Mouse (Mus musculus) testis, postnatal 14 days (tissue): Measurements from ENCODE around the gene Nepro.

Experiments
- DNase-seq: peaks from one replicate; pipeline ENCODE4 v3.0.0; 2021; ENCODE audit warnings: low spot score

The Nepro gene

DNA sequence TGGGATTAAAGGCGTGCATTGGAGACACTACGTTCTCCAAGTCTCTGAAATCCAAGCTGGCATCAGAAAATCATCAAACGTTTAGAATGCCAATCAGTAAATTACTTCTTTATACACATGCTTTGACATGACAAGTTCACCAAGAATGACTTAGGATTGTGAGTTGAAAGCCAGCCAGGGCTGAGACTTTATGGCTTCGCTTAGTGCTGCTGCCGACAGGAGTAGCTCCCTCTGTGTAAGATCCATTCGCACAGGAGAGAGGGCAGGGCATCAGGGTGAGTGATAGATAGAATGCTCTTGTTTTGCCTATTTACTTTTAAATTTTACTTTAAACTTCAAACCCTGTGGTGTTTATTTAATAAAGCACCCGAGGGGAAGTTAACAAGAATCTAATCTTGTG, 43.4 kb downstream of the Nepro start:
- DNase-seq, result no peak

DNA sequence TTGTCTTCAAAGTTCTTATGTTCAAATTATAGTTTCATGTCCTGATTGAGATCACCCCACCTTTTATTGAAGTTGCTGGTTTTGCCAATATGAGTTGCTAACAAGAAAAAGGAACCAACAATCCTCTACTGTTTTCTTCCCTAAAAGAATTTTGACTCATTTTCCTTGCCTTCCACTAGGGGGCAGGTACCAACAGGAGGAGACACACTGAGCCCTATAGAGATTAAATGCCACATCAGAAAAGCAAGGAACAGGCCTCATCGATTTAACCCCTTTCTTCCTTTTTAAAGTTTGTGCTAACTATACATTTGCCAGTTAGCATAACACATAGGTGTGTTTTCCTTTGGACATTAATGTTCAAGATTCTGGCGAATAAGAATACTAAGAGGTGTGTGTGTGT, 43.9 kb downstream of the Nepro start:
- no peak for DNase-seq

DNA sequence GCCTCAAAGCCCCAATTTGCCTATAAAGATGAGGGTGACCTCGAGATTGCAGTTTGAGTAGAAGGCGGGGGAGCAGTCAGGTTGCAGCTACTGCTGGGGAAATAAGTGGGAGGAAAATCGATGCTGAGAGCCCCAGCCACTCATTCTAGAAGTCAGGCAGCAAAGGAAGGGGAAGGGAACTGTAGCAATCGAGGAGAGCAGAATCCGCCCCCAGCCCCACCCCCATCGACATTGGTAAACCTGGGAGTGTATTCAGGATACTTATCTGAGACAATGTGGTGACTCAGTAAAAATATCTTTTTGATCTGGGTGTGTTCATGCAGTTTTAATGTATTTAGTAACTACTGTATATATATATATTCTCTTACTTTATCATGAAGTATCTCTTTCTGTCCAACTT, 48.5 kb downstream of the Nepro start:
- DNase-seq, result no peak

DNA sequence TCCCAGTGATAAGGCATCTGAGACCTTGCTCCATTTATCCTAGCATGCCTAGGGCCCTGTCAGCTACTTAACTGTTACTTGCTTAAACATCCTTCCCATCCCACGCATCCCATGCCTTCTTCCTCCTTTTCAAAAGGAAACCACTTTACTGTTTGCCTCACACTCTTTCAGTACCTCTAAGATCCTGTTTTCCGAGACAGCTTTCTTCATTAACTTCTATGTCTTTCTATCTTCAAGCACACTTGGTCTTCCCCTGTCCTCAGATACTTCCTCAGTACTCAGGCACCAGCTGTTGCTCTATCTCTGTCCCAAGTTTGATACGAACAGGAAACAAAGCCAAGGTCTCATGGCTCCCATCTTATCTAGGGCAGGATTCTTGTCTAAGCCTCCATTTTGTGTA, 49.6 kb downstream of the Nepro start:
- no peak for DNase-seq

DNA sequence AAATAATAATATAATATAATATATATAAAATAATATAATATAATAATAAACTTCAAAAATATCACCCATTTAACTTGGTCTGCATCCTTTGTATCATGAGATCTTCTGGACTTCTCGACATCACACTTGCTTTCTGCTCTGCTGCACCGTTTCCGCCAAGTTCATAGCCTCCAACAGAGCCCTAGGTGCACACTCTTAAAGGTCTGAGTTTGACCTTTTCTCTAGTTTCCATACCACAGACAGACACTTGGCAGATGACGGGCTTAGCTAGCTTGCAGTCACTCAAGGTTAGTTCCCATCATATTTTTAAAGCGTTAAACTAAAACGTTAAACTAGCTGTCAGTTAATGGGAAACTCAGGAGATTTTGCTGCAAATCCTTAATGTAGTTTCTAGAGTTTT, 50.1 kb downstream of the Nepro start:
- DNase-seq, result no peak

DNA sequence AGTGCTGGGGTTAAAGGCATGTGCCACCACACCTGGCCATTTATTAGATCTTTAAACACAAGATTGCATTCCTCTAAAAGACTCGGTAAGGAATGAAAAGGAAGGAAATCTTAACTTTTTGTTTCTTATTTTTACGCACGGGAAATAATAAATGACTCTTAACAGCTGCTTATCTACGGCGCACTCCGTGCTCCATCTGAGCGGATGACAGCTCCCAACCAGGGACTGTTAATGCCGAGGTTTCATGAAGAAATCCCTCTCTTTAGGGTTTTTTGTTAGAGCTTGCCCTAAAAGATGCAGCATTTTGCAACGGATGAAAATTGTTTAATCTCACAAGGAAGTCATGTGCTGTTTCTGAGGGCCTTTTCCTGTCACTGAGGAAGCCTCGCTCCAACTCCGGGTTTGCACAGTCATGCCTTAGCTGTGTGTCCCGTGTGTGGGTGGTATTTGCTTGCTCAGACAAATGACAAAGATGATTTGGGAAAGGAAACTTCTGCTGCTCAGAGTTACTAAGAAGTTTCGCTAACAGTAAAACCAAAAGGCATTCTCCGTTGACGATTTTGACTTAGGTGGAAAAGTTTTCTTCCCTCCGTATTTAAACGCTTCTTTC, 54.5 kb downstream of the Nepro start:
- no peak for DNase-seq

DNA sequence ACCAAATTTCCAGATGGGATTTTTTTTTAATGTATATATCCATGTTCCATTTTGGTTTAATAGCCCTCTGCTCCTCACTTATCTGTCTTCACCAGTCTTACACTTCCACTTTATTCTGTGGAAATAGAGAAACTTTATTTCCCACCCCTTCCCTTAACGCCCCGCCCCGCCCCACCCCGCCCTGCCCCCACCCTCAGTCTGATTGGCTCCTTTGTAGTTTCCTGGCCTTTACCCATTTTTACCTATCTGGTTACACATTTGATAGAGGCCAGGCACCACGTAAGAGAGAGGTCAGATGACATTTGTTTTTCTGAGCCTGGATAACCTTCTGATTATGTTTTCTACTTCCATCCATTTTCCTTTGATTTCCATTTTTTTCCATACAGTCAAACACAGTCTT, 55.4 kb downstream of the Nepro start:
- no peak for DNase-seq

DNA sequence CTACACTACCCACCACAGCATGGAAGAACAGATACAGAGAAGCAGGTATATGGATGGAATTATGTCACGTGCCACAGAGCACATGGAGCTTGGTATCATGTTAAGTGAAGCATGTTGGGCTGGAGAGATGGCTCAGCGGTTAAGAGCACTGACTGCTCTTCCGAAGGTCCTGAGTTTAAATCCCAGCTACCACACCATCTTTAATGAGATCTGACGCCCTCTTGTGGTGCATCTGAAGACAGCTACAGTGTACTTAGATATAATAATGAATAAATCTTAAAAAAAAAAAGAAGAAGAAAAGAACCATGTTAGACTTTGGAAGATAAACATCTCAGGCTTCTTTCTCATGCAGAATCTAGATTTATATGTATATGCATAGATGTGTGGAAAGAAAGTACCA, 56.6 kb downstream of the Nepro start:
- no peak for DNase-seq
